Mouse (Mus musculus) cerebellum, adult 11-12 months (tissue): ENCODE measurements around the gene Catsperg1.
"Not testable (repeated sequence)": the region's sequence is repeated elsewhere in the genome, so short reads cannot be mapped to it uniquely, and the experiment has no call there.

Experiments
- DNase-seq: peaks from one replicate; pipeline ENCODE4 v3.0.0; 2022

Catsperg1 gene

GRCm38 (mm10) chr7:29169231-29170065 lies 44.4 kb downstream of the Catsperg1 start:
- peak; percentile 86 for DNase-seq

DNA sequence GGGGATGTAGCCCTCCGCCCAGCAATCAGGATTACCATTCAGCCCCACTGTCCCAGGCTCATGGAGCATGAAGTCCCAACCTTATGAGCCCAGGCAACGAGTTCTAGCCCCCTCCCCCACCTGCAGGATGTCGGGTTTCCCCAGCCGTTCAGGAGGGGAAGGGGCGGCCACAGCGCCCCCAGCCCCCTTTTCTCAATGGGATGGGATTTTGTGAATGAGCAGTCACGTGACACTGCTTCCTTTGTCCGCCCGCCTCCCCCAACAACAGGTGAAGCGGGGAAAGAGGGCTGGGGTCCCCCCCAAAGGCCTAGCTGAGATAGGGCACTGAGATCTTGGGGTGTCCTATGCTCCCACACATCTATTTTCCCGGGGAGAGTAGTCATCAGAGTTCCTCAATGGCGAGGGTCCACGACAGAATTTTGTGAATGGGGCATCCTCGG lies 45.0 kb downstream of the Catsperg1 start:
- DNase-seq: peak; percentile 74

DNA sequence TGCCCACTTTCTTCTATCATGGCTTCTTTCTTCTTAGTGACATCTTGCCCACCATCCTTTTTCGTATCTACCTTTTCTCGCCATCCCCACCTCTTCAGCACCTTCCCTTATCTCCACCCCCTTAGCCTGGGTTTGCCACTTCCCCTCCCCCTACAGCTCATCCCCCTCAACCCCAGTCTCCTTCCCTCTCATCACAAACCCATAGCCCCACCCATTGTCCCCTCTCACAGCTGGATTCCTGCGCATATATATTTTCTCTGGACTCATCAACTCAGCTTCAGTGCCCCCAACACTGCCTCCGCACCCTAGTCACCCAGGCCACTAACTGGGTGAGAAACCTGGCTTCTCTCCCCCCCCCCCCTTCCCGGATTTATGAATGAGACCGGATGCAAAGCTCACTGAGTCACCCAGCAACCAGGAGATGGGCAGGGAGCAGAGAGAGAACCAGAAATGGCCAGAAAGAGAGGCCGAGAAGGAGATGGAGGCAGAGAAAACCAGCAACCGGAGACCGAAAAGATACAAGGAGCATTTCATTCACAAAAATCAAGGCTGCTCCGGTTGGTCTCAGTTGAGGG lies 45.6 kb downstream of the Catsperg1 start:
- DNase-seq: peak; percentile 51

- DNase-seq: peak; percentile 48
Measured at GRCm38 (mm10) chr7:29167656-29168055, 46.2 kb downstream of the Catsperg1 start.

- no peak for DNase-seq
Measured at GRCm38 (mm10) chr7:29162750-29163525, 50.9 kb downstream of the Catsperg1 start.

- no peak for DNase-seq
Measured at GRCm38 (mm10) chr7:29162294-29162693, 51.5 kb downstream of the Catsperg1 start.

- peak; percentile 22 for DNase-seq
Measured at GRCm38 (mm10) chr7:29158264-29158663, 55.6 kb downstream of the Catsperg1 start.

- DNase-seq: peak; percentile 90
Measured at GRCm38 (mm10) chr7:29155838-29156782, 57.7 kb downstream of the Catsperg1 start, which contains the start of gene Fam98c. Gene Fam98c, minus strand, starts transcription at chr7:29156234.

- DNase-seq: peak; percentile 93
Measured at GRCm38 (mm10) chr7:29155196-29155837, 58.5 kb downstream of the Catsperg1 start.

- peak; percentile 49 for DNase-seq
Measured at GRCm38 (mm10) chr7:29154018-29154720, 59.7 kb downstream of the Catsperg1 start.

DNA sequence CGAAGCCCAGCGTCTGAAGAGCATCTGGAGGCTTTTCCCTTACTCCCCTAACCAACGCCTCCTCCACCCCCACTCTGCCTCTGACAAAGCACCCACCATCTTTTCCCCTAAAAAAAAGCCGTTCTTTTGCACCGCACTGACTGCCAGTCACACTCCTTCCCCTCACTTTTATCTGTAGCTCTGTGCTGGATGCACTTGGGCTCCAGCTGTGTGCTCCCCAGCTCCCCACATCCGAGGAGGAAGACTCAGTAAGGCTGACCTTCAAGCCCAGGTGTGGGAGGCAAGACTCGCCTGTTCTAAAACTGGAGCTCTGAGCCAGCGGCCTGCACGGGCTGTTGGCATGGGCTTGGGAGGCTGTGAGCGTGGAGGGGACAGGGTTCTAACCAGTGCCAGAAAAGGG lies 62.3 kb downstream of the Catsperg1 start:
- DNase-seq: no peak

GRCm38 (mm10) chr7:29148771-29149170 lies 65.1 kb downstream of the Catsperg1 start:
- DNase-seq: no peak

- DNase-seq: no peak
Measured at GRCm38 (mm10) chr7:29146625-29147367, 67.0 kb downstream of the Catsperg1 start.

DNA sequence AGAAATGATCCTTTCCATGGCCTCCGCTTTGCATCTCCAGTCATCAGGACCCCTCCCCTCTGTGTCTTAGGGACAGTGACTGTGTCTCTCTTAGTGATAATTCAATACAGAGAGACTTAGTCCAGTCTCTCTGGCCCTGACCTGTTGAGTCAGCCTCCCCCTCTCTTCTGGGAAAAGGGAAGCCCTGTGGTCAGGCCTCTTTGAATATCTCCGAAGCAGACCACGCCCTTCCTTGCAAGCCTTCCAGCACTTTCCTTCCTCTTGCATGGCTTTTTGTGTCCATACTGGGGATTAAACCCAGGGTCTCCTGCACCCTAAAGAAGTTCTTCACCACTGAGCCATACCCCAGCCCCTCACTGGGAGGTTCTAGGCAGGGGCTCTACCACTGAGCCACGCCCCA lies 69.8 kb downstream of the Catsperg1 start:
- no peak for DNase-seq

- no peak for DNase-seq
Measured at GRCm38 (mm10) chr7:29141416-29141815, 72.4 kb downstream of the Catsperg1 start.

GRCm38 (mm10) chr7:29139237-29139636 lies 74.6 kb downstream of the Catsperg1 start:
- DNase-seq: not testable (repeated sequence)

DNA sequence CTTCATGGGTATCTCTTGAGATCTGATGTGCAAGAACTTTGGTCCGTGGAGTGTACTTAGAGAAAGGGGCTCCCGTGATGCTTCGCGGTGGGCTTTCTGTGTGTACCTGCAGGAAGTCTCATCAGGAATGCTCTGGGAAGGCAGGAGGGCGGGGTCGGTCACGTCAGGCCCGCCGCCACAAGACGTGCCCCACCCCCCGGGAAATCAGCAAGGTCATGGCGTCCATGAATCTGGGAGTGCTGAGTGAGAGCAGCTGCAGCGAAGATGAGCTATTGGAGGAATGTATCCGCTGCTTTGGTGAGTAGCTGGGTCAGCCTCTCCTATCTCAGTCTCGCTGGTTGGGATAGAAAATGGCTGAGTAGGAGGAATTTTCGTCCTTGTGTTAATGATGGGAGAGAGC lies 76.4 kb downstream of the Catsperg1 start:
- DNase-seq: no peak

- no peak for DNase-seq
Measured at GRCm38 (mm10) chr7:29134693-29135386, 79.0 kb downstream of the Catsperg1 start, which contains the start of gene Rasgrp4. Gene Rasgrp4, plus strand, starts transcription at chr7:29134851.

DNA sequence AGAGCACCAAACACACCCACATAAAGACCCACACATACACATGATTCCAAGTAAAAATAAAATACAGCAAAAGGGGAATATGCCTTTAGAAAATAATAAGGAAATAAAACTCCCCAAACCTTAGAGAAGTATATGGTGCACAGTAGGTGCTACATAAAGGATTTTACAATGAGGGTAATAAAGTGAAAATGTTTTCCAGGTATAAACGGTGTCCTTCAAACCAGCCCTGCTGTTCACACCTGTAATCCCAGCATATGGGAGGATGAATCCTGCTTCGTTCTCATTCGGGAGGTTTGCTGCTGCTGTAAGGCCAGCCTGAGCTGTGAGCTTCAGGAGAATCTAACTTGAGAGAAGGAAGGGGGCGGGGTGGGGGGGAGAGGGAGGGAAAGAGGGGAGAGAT lies 79.6 kb downstream of the Catsperg1 start:
- DNase-seq: no peak
